Mouse (Mus musculus) ES-E14 (cell line): ENCODE data around the gene Ntm.

Experiments used
- CHD2 ChIP-seq: IDR thresholded peaks from 2 replicates; pipeline ENCODE4 v1.6.1; 2014; ENCODE audit warnings: mild to moderate bottlenecking, low read depth, low read length, inconsistent platforms
- ZNF384 ChIP-seq: IDR thresholded peaks from 2 replicates; pipeline ENCODE4 v1.6.1; 2012; ENCODE audit warnings: low read depth, low read length, inconsistent platforms

GRCm38 (mm10) chr9:29884062-29884461 is 78.9 kb downstream of the Ntm start:
- TF ChIP-seq ZNF384 = no peak
- no peak for TF ChIP-seq CHD2
